ENCODE assay signal across 7 mouse cellular contexts in genomic region chr4:32351661-32352246, GRCm38 (mm10).
DNase-seq lines count a peak whose midpoint lies in the region; ATAC-seq and TF ChIP-seq lines count a peak whose summit lies in the region.

No protein-coding gene starts in this region.

- H3K4me2 ChIP-seq in heart, embryonic 16.5 days (ENCODE audit: low read depth, low read length): peak overlapping the region; percentile 32; the same call in 1 of the 2 replicates

- no peaks in the 10 kb centered on the region for H3K27me3 ChIP-seq in heart, embryonic 16.5 days (ENCODE audit: control insufficient read depth, insufficient read depth, low read length)

- WGBS in heart, embryonic 16.5 days: 53% methylated on average over 18 of the region's 18 CpGs

- peak overlapping the region; percentile 46 for H3K27ac ChIP-seq in heart, embryonic 16.5 days (ENCODE audit: low read length)

- no peaks in the 10 kb centered on the region for H3K9me3 ChIP-seq in heart, embryonic 16.5 days (replicated peaks; ENCODE audit: control insufficient read depth, low read length)

- H3K36me3 ChIP-seq in heart, embryonic 16.5 days (ENCODE audit: control insufficient read depth, insufficient read depth): no peaks in the 10 kb centered on the region

- TF ChIP-seq POLR2A in brain, embryonic 14.5 days (IDR thresholded peaks at IDR 0.05; ENCODE audit: borderline replicate concordance, extremely low read depth, insufficient read depth, insufficient read length, poor library complexity, severe bottlenecking): no peak

- no peak for TF ChIP-seq CTCF in brain, embryonic 14.5 days (IDR thresholded peaks at IDR 0.05; ENCODE audit: borderline replicate concordance, extremely low read depth, insufficient read depth, insufficient read length)

- DNase-seq in brain, embryonic 14.5 days (ENCODE audit: low read depth): peak; percentile 63
- DNase-seq in ovary, postnatal 10 days (ENCODE audit: low spot score): no peak
- no peak for DNase-seq in kidney, adult 18-20 months

- ATAC-seq in CD4-positive, CD25-positive, alpha-beta regulatory T cell, adult 4 months: peak; percentile 80
- peak; percentile 41; the same call in 1 of the 2 replicates for ATAC-seq in heart, embryonic 16.5 days (replicated peaks; ENCODE audit: extremely low read depth, insufficient read depth, low FRiP score)
- ATAC-seq in megakaryocyte progenitor cell, adult 5-6 weeks (replicated peaks; ENCODE audit: poor library complexity): peak; percentile 47
- no peak for ATAC-seq in cerebellum, adult (ENCODE audit: insufficient number of reproducible peaks, low FRiP score, low TSS enrichment)

- peaks cover 22% of the 10 kb centered on the region for H3K4me1 ChIP-seq in heart, embryonic 16.5 days (ENCODE audit: control insufficient read depth, insufficient read depth, low read length)

- no peak overlapping the region for H3K4me3 ChIP-seq in heart, embryonic 16.5 days (ENCODE audit: low read length)

- H3K9ac ChIP-seq in heart, embryonic 16.5 days (ENCODE audit: low read length): no peak overlapping the region
